Mouse (Mus musculus) neural tube, embryonic 14.5 days (tissue): ENCODE measurements around the gene Ibtk. TPM values are rescaled to one million over a fixed set of nuclear protein-coding genes. Genes with fewer than 3 reads are reported as not detected.
A peak's percentile ranks its signal among the peaks of the same experiment; 100 is the strongest.

Experiments
- ATAC-seq: fragments of 200-750 bp; cut with Nextera tagmentation; 2 replicates; pipeline ENCODE4 v1.8.0; 2017; ENCODE audit warnings: low read depth, mild to moderate bottlenecking, moderate TSS enrichment, moderate library complexity
- H3K27ac ChIP-seq: fragments of 300-500 bp; sonication (generic); 2 replicates; pipeline ENCODE4 v1.5.1; 2014; ENCODE audit warnings: low read depth, mild to moderate bottlenecking, control low read depth, low read length, moderate library complexity, mixed read lengths
- H3K27me3 ChIP-seq: fragments of 300-500 bp; sonication (generic); 2 replicates; pipeline ENCODE4 v1.6.1; 2014; ENCODE audit warnings: low read length; ENCODE audit not compliant: control insufficient read depth, insufficient read depth
- H3K36me3 ChIP-seq: fragments of 300-500 bp; sonication (generic); 2 replicates; pipeline ENCODE4 v1.6.1; 2014; ENCODE audit warnings: low read length, mixed read lengths; ENCODE audit not compliant: control insufficient read depth, insufficient read depth
- H3K4me1 ChIP-seq: fragments of 300-500 bp; sonication (generic); 2 replicates; pipeline ENCODE4 v1.6.1; 2014; ENCODE audit warnings: low read length; ENCODE audit not compliant: control insufficient read depth, insufficient read depth
- H3K4me2 ChIP-seq: fragments of 300-500 bp; sonication (generic); 2 replicates; pipeline ENCODE4 v1.6.1; 2014; ENCODE audit warnings: mild to moderate bottlenecking, low read depth, low read length, control low read depth
- H3K4me3 ChIP-seq: fragments of 300-500 bp; sonication (generic); 2 replicates; pipeline ENCODE4 v1.5.1; 2014; ENCODE audit warnings: low read depth, low read length, control low read depth, mixed read lengths
- H3K9ac ChIP-seq: fragments of 300-500 bp; sonication (generic); replicated peaks from 2 replicates; pipeline ENCODE4 v1.6.1; 2014; ENCODE audit warnings: low read depth, mild to moderate bottlenecking, control low read depth, low read length, mixed read lengths
- H3K9me3 ChIP-seq: fragments of 300-500 bp; sonication (generic); 2 replicates; pipeline ENCODE4 v1.6.1; 2016; ENCODE audit warnings: low read length; ENCODE audit not compliant: control insufficient read depth
- WGBS: fragments of 180-500 bp; shearing (Covaris S2); extraction: QIAGEN DNeasy Blood & Tissue Kit; methylation state at CpG from one replicate; pipeline ENCODE4 v1.1.7; 2014; 5-methylcytosine and 5-hydroxymethylcytosine counted together
- polyA plus RNA-seq: library from polyadenylated mRNA; unstranded; fragments of >200 nt; fragmentation: Nextera tagmentation; extraction: Ambion mirVana; gene quantifications from 2 replicates; pipeline ENCODE4 v1.2.1, GENCODE M21; 2014

The Ibtk gene
- polyA plus RNA-seq, 1 experiment from 2014 or later: 43.7 TPM

DNA sequence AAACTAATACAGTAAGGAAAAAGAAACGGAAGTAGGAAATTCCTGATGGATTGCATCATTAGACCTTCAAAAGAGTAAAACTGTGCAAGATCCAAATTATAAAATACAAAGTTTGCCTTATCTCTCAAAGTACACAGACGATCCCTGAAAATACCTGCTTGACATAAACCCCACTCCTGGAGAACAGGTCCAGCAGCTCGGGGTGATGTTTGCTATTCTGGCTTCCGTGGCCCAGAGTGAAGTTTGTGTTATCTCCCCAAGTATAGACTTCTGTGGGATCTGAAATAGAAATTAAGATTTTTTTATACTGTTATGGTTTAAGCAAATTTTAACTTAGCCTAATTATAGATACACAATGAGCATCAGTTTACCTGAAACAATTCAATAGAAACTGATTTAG is 14.3 kb downstream of the Ibtk start:
- WGBS: 96% methylated on average over 4 of the region's 4 CpGs
- peaks cover 29% of the 10 kb centered on the region for H3K36me3 ChIP-seq

DNA sequence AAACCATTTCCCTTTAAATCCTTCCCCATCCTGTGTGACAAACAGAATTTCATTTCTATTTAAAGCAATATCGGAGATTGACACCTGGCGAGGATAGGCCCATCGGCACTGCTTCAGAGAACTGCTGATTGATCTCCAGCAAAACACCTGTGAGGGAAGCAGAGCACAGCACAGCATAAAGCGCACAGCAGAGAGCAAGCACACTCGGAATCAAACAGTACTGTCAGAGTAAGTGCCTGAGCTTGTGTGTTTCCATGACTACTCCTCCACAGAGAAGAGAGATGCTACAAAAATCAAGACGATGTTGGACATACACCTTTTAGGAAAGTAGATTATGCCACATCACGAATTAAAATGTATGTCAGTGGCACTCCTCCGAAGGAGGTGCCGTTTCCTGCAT is 25.1 kb downstream of the Ibtk start:
- 96% methylated on average over 9 of the region's 9 CpGs for WGBS
- no peak for ATAC-seq
- Histone ChIP-seq H3K4me2 (no peak overlapping the region), H3K9me3 (no peaks in the 10 kb centered on the region), H3K9ac (no peak overlapping the region), H3K36me3 (peaks cover 35% of the 10 kb centered on the region), H3K27ac (no peak overlapping the region), H3K27me3 (no peaks in the 10 kb centered on the region), H3K4me3 (no peak overlapping the region), H3K4me1 (no peaks in the 10 kb centered on the region)

More for the DNA sequence above, 14.3 kb downstream of the Ibtk start:
- ATAC-seq: no peak
- Histone ChIP-seq H3K4me3 (no peak overlapping the region), H3K4me1 (no peaks in the 10 kb centered on the region), H3K4me2 (no peak overlapping the region), H3K9me3 (no peaks in the 10 kb centered on the region), H3K27me3 (no peaks in the 10 kb centered on the region), H3K9ac (no peak overlapping the region), H3K27ac (no peak overlapping the region)

DNA sequence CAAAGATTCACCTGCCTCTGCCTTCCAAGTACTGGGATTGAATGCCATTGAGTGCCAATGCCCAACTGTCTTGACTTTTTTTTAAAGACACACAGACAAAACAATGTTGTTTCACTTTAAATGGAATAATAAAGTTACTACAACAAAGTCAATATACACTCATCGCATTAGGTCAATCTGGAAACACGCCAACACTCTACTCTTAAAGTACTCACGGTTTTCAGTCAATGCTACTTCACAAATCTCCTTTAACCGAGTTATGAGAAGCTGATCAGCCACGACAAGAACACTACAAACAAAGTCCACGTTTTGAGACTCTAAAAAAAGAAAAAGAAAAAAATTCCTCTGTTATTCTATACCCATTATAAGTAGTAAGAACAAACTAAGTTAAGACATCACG is 31.8 kb downstream of the Ibtk start:
- WGBS: 92% methylated on average over 7 of the region's 7 CpGs
- Histone ChIP-seq H3K9ac (no peak overlapping the region), H3K4me1 (no peaks in the 10 kb centered on the region), H3K9me3 (no peaks in the 10 kb centered on the region), H3K4me2 (no peak overlapping the region), H3K36me3 (peaks cover 48% of the 10 kb centered on the region), H3K27ac (no peak overlapping the region), H3K4me3 (no peak overlapping the region), H3K27me3 (no peaks in the 10 kb centered on the region)
- ATAC-seq: no peak

DNA sequence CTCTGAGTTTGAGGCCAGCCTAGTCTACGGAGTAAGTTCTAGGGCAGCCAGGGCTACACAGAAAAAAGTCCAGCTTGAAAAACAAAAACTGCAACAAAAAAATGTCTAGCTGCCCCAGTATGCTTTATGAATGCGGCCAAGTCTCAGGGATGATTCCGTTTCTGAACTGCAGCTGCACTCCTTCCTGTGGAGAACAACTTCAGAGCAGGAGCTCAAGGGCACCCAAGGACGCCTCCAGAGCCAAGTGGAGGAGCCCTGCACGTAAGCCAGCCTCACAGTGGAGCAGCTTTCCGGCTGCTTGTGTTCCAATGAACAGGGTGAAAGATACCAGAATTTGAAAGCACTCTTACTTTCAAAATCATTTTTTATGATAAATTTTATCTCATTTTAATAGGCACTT is 41.8 kb downstream of the Ibtk start:
- Histone ChIP-seq H3K27me3 (no peaks in the 10 kb centered on the region), H3K36me3 (peaks cover 69% of the 10 kb centered on the region), H3K9me3 (no peaks in the 10 kb centered on the region), H3K4me2 (no peak overlapping the region), H3K9ac (no peak overlapping the region), H3K4me3 (no peak overlapping the region), H3K27ac (no peak overlapping the region), H3K4me1 (no peaks in the 10 kb centered on the region)
- WGBS: 96% methylated on average over 6 of the region's 6 CpGs
- ATAC-seq: no peak

DNA sequence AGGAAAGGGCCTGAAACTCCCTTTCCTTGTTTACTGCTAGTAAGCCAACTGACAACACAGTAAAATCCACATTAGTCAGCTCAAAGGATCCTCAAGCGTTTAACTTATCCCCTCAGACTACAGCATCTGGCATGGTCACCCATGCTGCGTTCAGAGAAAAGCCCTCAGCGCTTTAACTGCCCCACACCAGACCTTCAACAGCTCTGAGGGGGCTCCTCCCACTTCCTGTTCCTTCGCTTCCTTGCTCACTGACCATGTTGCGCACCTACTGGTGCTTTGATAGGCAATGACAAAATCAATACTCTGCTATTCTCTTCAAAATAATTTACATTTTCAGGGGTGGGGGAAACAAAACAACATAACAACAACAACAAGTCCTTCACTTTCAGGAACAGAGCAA is 47.2 kb downstream of the Ibtk start:
- no peak overlapping the region for H3K4me3 ChIP-seq
- no peaks in the 10 kb centered on the region for H3K9me3 ChIP-seq
- no peaks in the 10 kb centered on the region for H3K27me3 ChIP-seq
- 89% methylated on average over 5 of the region's 5 CpGs for WGBS
- H3K4me1 ChIP-seq: no peaks in the 10 kb centered on the region
- no peak overlapping the region for H3K9ac ChIP-seq
- H3K4me2 ChIP-seq: no peak overlapping the region
- no peak for ATAC-seq
- H3K27ac ChIP-seq: no peak overlapping the region
- peaks cover 48% of the 10 kb centered on the region for H3K36me3 ChIP-seq

GRCm38 (mm10) chr9:85695606-85696005 is 53.5 kb downstream of the Ibtk start:
- no peaks in the 10 kb centered on the region for H3K4me1 ChIP-seq
- H3K4me2 ChIP-seq: no peak overlapping the region
- 99% methylated on average over 3 of the region's 3 CpGs for WGBS
- H3K9ac ChIP-seq: no peak overlapping the region
- no peak overlapping the region for H3K4me3 ChIP-seq
- peaks cover 11% of the 10 kb centered on the region for H3K36me3 ChIP-seq
- no peaks in the 10 kb centered on the region for H3K9me3 ChIP-seq
- H3K27me3 ChIP-seq: no peaks in the 10 kb centered on the region
- no peak overlapping the region for H3K27ac ChIP-seq
- ATAC-seq: no peak

- H3K9me3 ChIP-seq: no peaks in the 10 kb centered on the region
- peak; percentile 93 for ATAC-seq
- no peaks in the 10 kb centered on the region for H3K27me3 ChIP-seq
- 65% methylated on average over 6 of the region's 6 CpGs for WGBS
- no peak overlapping the region for H3K4me3 ChIP-seq
- no peak overlapping the region for H3K9ac ChIP-seq
- H3K36me3 ChIP-seq: peaks cover 14% of the 10 kb centered on the region
- H3K4me2 ChIP-seq: no peak overlapping the region
- no peaks in the 10 kb centered on the region for H3K4me1 ChIP-seq
- H3K27ac ChIP-seq: no peak overlapping the region
Observed at GRCm38 (mm10) chr9:85693231-85694116, 55.7 kb downstream of the Ibtk start.

DNA sequence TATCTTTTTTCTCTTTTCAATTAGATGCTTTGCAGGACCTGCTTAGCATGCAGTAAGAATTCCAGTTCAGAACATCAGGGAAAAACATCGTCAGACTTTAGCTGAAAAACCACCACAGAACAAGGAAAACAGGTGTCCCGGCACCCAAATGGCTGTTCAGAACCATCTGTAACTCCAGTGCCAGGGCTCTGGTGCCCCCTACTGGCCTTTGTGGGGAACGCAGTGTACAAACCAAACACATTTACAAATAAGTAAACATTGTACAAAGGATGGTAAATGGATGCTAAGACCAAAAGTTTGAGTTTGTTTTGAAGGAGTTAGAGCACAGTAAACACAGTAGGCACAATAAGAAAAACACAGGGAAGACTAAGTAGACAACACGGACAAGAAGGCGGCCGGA is 64.1 kb downstream of the Ibtk start:
- Histone ChIP-seq H3K4me2 (no peak overlapping the region), H3K9me3 (no peaks in the 10 kb centered on the region), H3K4me1 (no peaks in the 10 kb centered on the region), H3K9ac (no peak overlapping the region), H3K4me3 (no peak overlapping the region), H3K27ac (no peak overlapping the region), H3K27me3 (no peaks in the 10 kb centered on the region), H3K36me3 (peaks cover 1% of the 10 kb centered on the region; the same call in 1 of the 2 replicates)
- 86% methylated on average over 6 of the region's 6 CpGs for WGBS
- no peak for ATAC-seq

- Histone ChIP-seq H3K9ac (no peak overlapping the region), H3K4me1 (no peaks in the 10 kb centered on the region), H3K27me3 (no peaks in the 10 kb centered on the region), H3K9me3 (no peaks in the 10 kb centered on the region), H3K4me3 (no peak overlapping the region), H3K27ac (no peak overlapping the region), H3K36me3 (no peaks in the 10 kb centered on the region), H3K4me2 (no peak overlapping the region)
- WGBS: 83% methylated on average over 10 of the region's 10 CpGs
- ATAC-seq: no peak
Observed at GRCm38 (mm10) chr9:85675131-85675905, 73.8 kb downstream of the Ibtk start.
